Mouse (Mus musculus) intestine, embryonic 16.5 days (tissue): Measurements from ENCODE around the gene Rnpep. TPM values are rescaled to one million over a fixed set of nuclear protein-coding genes. Genes with fewer than 3 reads are reported as not detected.

Source experiments
- ATAC-seq: fragments of 200-750 bp; cut with Nextera tagmentation; 2 replicates; pipeline ENCODE4 v1.8.0; 2017; ENCODE audit warnings: moderate TSS enrichment, moderate library complexity
- H3K27ac ChIP-seq: fragments of 300-500 bp; sonication (generic); 2 replicates; pipeline ENCODE4 v1.5.1; 2014; ENCODE audit warnings: mild to moderate bottlenecking, low read length
- H3K27me3 ChIP-seq: fragments of 300-500 bp; sonication (generic); replicated peaks from 2 replicates; pipeline ENCODE4 v1.6.1; 2014; ENCODE audit warnings: low read length, control low read depth, mixed read lengths; ENCODE audit not compliant: control insufficient read depth, insufficient read depth
- H3K36me3 ChIP-seq: fragments of 300-500 bp; sonication (generic); 2 replicates; pipeline ENCODE4 v1.6.1; 2014; ENCODE audit warnings: low read length, control low read depth; ENCODE audit not compliant: control insufficient read depth, insufficient read depth
- H3K4me1 ChIP-seq: fragments of 300-500 bp; sonication (generic); 2 replicates; pipeline ENCODE4 v1.6.1; 2014; ENCODE audit warnings: low read length, control low read depth, mixed read lengths; ENCODE audit not compliant: control insufficient read depth, insufficient read depth
- H3K4me2 ChIP-seq: fragments of 300-500 bp; sonication (generic); 2 replicates; pipeline ENCODE4 v1.6.1; 2014; ENCODE audit warnings: low read depth, low read length, control low read depth
- H3K4me3 ChIP-seq: fragments of 300-500 bp; sonication (generic); 2 replicates; pipeline ENCODE4 v1.5.1; 2014; ENCODE audit warnings: mild to moderate bottlenecking, low read length
- H3K9ac ChIP-seq: fragments of 300-500 bp; sonication (generic); 2 replicates; pipeline ENCODE4 v1.6.1; 2014; ENCODE audit warnings: low read depth, low read length
- H3K9me3 ChIP-seq: fragments of 300-500 bp; sonication (generic); 2 replicates; pipeline ENCODE4 v1.6.1; 2016; ENCODE audit warnings: low read length, control low read depth; ENCODE audit not compliant: control insufficient read depth
- WGBS: fragments of 180-500 bp; shearing (Covaris S2); extraction: QIAGEN DNeasy Blood & Tissue Kit; methylation state at CpG from one replicate; pipeline ENCODE4 v1.1.7; 2014; 5-methylcytosine and 5-hydroxymethylcytosine counted together
- polyA plus RNA-seq: library from polyadenylated mRNA; unstranded; fragments of >200 nt; fragmentation: Nextera tagmentation; extraction: Ambion mirVana; gene quantifications from 2 replicates; pipeline ENCODE4 v1.2.1, GENCODE M21; 2015

The Rnpep gene
- polyA plus RNA-seq, 1 experiment from 2014 or later, result 174 TPM

DNA sequence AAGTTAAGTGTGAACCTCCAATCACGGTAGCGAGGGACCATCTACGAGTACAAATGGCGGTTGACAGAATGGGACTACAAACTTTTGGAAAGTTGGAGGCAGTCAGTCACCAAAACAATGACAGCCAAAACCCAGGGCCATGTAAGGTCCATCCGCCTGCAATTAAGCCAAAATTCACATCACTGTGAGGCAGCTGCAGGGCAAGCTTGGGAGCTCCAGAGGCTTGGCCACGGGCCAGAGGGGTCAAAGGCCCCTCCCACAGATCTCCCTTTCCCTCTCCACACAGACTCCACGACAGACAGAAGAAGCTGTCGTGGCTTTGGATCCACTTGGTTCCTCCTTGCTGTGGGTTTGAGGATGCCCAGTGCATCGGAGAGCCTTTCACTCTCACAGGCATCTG lies 20.6 kb downstream of the Rnpep start:
- WGBS, result 83% methylated on average over 9 of the region's 9 CpGs
- ATAC-seq, result no peak
- peaks cover 20% of the 10 kb centered on the region for H3K36me3 ChIP-seq

DNA sequence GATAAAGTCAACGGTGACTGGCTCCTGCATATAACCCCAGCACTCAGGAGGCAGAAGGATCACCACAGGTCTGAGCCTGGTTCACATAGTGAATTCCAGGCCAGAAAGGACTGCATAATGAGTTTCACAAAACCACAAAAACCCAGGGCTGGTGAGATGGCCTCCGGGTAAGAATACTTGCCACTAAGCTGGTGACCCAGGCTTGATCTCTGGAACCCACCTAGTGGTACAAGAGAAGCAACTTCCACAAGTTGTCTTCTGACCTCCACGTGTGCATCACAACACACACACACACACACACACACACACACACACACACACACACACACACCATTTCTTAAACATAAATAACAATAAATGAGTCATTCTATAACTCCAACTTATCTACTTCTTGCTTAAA lies 21.6 kb downstream of the Rnpep start:
- Histone ChIP-seq H3K27ac (no peak overlapping the region), H3K36me3 (peaks cover 16% of the 10 kb centered on the region), H3K4me1 (peaks cover 13% of the 10 kb centered on the region), H3K4me3 (no peak overlapping the region), H3K27me3 (no peaks in the 10 kb centered on the region), H3K9me3 (no peaks in the 10 kb centered on the region), H3K9ac (no peak overlapping the region), H3K4me2 (no peak overlapping the region)
- ATAC-seq, result no peak
- WGBS, result 88% methylated on average over 3 of the region's 3 CpGs

More for the DNA sequence above, 20.6 kb downstream of the Rnpep start:
- Histone ChIP-seq H3K4me2 (no peak overlapping the region), H3K4me1 (peaks cover 13% of the 10 kb centered on the region), H3K9ac (no peak overlapping the region), H3K27me3 (no peaks in the 10 kb centered on the region), H3K9me3 (no peaks in the 10 kb centered on the region), H3K4me3 (no peak overlapping the region), H3K27ac (no peak overlapping the region)

DNA sequence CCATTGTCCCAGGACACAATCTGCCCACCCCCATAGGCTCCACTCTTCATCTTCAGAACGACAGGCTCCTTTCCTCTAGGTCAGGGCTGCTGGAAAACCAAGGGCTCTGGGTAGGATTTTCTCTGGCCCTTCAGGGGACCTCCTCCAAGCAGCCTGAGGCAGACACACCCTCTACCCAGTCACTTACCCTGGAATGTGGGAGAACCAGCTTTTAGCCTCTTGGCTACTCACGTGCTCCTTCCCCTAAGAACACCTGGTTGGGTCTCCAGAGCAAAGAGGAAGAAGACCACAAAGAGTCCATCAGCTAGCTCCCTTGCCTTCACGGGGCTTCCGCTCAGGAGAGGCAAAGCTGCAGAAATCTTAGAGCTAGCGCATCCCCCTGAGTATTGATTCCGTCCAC lies 23.0 kb downstream of the Rnpep start:
- H3K9me3 ChIP-seq, result no peaks in the 10 kb centered on the region
- H3K36me3 ChIP-seq, result peaks cover 16% of the 10 kb centered on the region
- no peaks in the 10 kb centered on the region for H3K27me3 ChIP-seq
- 0 out of 2 replicates have a peak overlapping the region, but pooled peaks have one; percentile 13 for H3K4me2 ChIP-seq
- peak overlapping the region; percentile 76 for H3K27ac ChIP-seq
- no peak overlapping the region for H3K4me3 ChIP-seq
- 58% methylated on average over 6 of the region's 6 CpGs for WGBS
- H3K4me1 ChIP-seq, result peaks cover 8% of the 10 kb centered on the region; the same call in 1 of the 2 replicates
- no peak overlapping the region for H3K9ac ChIP-seq
- ATAC-seq, result peak; percentile 18

DNA sequence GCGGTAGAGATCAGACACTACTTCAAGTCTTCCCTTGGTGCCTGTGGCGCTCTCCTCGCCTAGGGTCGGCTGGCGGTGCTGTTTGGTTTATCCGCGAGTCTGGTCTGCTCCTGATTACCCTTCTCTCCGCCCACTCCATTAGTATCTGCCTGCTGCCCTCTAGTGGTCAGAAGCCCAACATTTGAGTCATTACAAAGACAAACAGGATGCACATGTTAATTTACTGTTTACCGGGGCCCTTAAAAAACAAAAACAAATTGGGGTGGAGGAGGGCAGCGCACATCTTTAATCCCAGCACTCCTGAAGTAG lies 24.8 kb downstream of the Rnpep start:
- 2% methylated on average over 10 of the region's 10 CpGs for WGBS

DNA sequence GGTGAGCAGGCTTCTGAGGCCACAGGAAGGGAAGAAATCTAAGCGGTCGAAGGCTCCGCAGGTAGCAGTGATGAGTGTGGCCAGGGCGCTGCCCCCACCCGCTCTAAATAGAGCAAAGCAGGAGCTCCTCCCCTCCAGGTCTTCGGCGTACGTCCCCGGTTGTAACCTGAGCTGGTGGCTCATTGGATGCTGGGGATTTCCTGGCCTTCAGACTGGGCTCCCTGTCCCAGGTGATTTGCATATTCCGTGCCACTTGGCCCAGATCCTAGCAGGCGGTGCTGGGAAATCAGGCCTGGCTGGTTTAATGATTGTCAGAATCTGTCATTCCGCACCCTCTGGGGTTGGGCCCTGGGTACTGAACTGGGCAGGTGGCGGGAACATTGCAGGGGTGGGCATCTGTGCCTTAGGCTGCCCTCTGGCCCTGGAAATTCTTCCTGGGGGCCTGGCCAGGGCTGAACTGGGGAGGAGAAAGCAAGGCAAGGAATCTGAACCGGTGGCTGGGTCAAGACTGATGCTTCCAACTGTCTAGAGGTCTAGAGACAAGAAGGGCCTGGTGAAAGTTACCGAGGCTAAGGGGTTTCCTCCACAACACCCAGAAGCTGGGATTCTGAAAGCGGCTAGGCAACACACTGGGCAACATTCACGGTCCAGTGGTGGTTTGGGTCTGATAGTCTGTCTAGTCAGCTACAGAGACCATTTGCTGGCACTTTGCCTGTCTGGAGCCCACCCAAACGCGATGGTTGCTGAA lies 25.3 kb downstream of the Rnpep start, which contains the start of gene Elf3:
Elf3 (minus strand) TSS at position 189 of the 748 bp plus-strand sequence.
- Histone ChIP-seq H3K27ac (peak within 1 kb of the TSS; percentile 96), H3K9me3 (no peaks in the 10 kb centered on the region), H3K4me3 (peak within 1 kb of the TSS; percentile 50), H3K4me2 (peak within 1 kb of the TSS; percentile 62), H3K4me1 (peaks cover 4% of the 10 kb centered on the region; the same call in 1 of the 2 replicates), H3K27me3 (no peaks in the 10 kb centered on the region), H3K9ac (peak within 1 kb of the TSS; percentile 76), H3K36me3 (peaks cover 5% of the 10 kb centered on the region)
- WGBS, result 10% methylated on average over 19 of the region's 19 CpGs
- peak; percentile 90 for ATAC-seq

More for the DNA sequence above, 24.8 kb downstream of the Rnpep start:
- Histone ChIP-seq H3K9ac (peak overlapping the region; percentile 76), H3K4me2 (peak overlapping the region; percentile 62), H3K27me3 (no peaks in the 10 kb centered on the region), H3K4me1 (peaks cover 4% of the 10 kb centered on the region; the same call in 1 of the 2 replicates), H3K27ac (peak overlapping the region; percentile 96), H3K36me3 (peaks cover 5% of the 10 kb centered on the region), H3K4me3 (peak overlapping the region; percentile 38), H3K9me3 (no peaks in the 10 kb centered on the region)
- ATAC-seq, result peak; percentile 48

DNA sequence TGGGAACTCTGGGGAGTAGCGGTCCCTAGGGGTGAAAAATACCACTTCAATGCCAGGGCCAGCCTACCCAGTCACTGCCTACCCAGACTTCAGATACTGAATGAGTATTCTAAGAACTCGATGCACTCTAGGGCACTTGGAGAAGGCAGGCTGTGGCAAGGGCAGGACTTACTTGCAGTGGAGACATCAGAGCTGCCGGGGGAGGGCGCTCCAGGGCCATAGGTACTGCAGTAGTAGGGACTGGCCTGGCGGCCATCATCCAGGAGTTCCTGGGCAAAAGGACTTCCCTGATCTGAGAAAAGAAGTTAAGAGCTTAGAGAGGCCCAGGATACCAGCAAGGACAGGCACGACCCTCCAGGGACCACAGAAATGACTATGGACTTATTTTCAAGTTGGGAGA lies 27.6 kb downstream of the Rnpep start:
- 66% methylated on average over 6 of the region's 6 CpGs for WGBS
- Histone ChIP-seq H3K27ac (peak overlapping the region; percentile 85), H3K4me3 (peak overlapping the region; percentile 50), H3K36me3 (no peaks in the 10 kb centered on the region), H3K9me3 (no peaks in the 10 kb centered on the region), H3K9ac (peak overlapping the region; percentile 76), H3K27me3 (no peaks in the 10 kb centered on the region), H3K4me2 (peak overlapping the region; percentile 51), H3K4me1 (peaks cover 10% of the 10 kb centered on the region)
- ATAC-seq, result no peak

DNA sequence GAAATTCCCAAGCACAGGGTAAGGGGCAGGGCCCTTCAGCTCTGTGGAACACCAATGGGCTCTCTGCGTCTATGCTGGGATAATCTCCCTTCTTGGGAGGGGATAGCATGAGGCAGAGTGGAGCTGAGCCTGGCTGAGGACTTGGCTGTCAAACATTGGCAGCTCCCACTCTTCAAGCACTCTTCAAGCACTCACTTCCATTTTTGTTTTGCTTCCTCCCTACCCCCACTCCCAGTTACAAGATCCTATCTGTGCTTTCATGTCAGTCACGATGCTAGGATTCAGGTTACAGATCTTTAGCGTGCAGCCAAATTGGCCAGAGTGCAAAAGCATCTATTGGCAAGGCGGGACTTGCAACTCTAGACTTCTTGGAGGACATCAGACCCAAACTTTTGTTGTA lies 31.0 kb downstream of the Rnpep start:
- Histone ChIP-seq H3K27ac (peak overlapping the region; percentile 85), H3K27me3 (no peaks in the 10 kb centered on the region), H3K4me1 (peaks cover 22% of the 10 kb centered on the region), H3K9me3 (no peaks in the 10 kb centered on the region), H3K36me3 (no peaks in the 10 kb centered on the region), H3K9ac (peak overlapping the region; percentile 76), H3K4me2 (peak overlapping the region; percentile 51), H3K4me3 (peak overlapping the region; percentile 5; the same call in 1 of the 2 replicates)
- no peak for ATAC-seq
- 42% methylated on average over 4 of the region's 4 CpGs for WGBS

DNA sequence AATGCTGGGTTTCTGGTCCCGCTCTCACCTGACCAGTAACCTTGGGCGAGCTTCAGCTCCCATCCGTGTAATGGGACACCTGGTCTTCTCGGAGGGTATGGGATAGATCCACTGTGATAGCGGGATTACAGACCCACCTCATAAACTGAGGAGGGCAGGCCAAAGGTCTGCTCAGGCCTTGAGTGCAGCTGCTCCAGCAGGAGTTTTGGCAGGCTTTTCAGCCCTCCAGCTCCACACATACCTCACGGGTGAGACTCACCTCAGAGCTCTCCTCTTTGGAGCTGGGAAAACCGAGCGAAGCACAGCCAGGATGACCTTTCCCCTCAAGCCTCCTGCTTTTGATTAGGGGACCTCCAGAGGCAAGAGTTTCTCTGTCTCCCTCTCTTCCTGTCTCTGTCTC lies 32.5 kb downstream of the Rnpep start:
- no peak overlapping the region for H3K4me3 ChIP-seq
- H3K9me3 ChIP-seq, result no peaks in the 10 kb centered on the region
- 0 out of 2 replicates have a peak overlapping the region, but pooled peaks have one; percentile 3 for H3K9ac ChIP-seq
- H3K27me3 ChIP-seq, result no peaks in the 10 kb centered on the region
- H3K27ac ChIP-seq, result peak overlapping the region; percentile 85
- no peaks in the 10 kb centered on the region for H3K36me3 ChIP-seq
- 65% methylated on average over 8 of the region's 8 CpGs for WGBS
- H3K4me1 ChIP-seq, result peaks cover 22% of the 10 kb centered on the region
- ATAC-seq, result no peak
- peak overlapping the region; percentile 8; the same call in 1 of the 2 replicates for H3K4me2 ChIP-seq

DNA sequence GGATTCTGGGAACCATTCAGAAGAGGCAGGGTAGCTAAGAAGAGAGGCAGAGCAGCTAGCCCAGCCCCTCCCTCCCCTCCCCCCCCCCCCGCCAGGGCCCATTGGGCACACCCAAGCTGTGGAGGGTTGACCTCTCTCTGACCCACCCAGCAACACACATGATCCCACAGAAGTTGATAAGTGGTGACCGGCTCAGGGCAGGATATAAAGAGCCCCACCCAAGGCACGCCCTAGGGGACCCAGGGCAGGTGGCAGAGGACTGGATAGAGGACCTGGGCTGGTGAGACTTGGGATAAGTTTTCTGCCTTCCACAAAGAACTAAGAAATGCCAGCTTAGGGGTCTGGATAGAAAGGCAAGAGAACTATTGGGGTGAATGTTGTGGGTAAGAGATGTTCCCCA lies 33.2 kb downstream of the Rnpep start:
- peak; percentile 89 for ATAC-seq
- no peak overlapping the region for H3K4me3 ChIP-seq
- H3K4me2 ChIP-seq, result peak overlapping the region; percentile 30; the same call in 1 of the 2 replicates
- H3K9ac ChIP-seq, result no peak overlapping the region
- peak overlapping the region; percentile 85 for H3K27ac ChIP-seq
- H3K9me3 ChIP-seq, result no peaks in the 10 kb centered on the region
- WGBS, result 44% methylated on average over 2 of the region's 3 CpGs
- H3K27me3 ChIP-seq, result no peaks in the 10 kb centered on the region
- H3K36me3 ChIP-seq, result no peaks in the 10 kb centered on the region
- H3K4me1 ChIP-seq, result peaks cover 22% of the 10 kb centered on the region
